Mouse (Mus musculus) brain, embryonic 14.5 days (tissue): ENCODE data around the gene Shkbp1. TPM values are rescaled to one million over a fixed set of nuclear protein-coding genes. Genes with fewer than 3 reads are reported as not detected.

Experiments used
- DNase-seq: peaks from one replicate; pipeline ENCODE4 v3.0.0-alpha.2; 2011; ENCODE audit warnings: low read depth
- CTCF ChIP-seq: fragments of 200-500 bp; IDR thresholded peaks from 2 replicates; pipeline ENCODE4 v1.5.1; 2012; ENCODE audit warnings: inconsistent platforms, mild to moderate bottlenecking, moderate library complexity, borderline replicate concordance; ENCODE audit not compliant: insufficient read depth, insufficient read length; ENCODE audit errors: extremely low read depth
- POLR2A ChIP-seq: fragments of 200-500 bp; IDR thresholded peaks from 2 replicates; pipeline ENCODE4 v1.6.1; 2012; ENCODE audit warnings: mild to moderate bottlenecking, inconsistent platforms, borderline replicate concordance; ENCODE audit not compliant: poor library complexity, insufficient read depth, insufficient read length, severe bottlenecking; ENCODE audit errors: extremely low read depth
- polyA plus RNA-seq: library from polyadenylated mRNA; depleted of rRNA; stranded (reverse); fragments of >200 nt; gene quantifications from 2 replicates; pipeline ENCODE4 v1.2.3, GENCODE M21; 2012

The Shkbp1 gene
- polyA plus RNA-seq, 1 experiment, result 142 TPM

GRCm38 (mm10) chr7:27319411-27319810 is 36.4 kb downstream of the Shkbp1 start:
- TF ChIP-seq POLR2A (no peak), CTCF (no peak)
- no peak for DNase-seq

- TF ChIP-seq CTCF, result no peak
- TF ChIP-seq POLR2A, result no peak
- DNase-seq, result peak; percentile 88
Measured at GRCm38 (mm10) chr7:27315958-27316357, 39.9 kb downstream of the Shkbp1 start.

- no peak for DNase-seq
- TF ChIP-seq CTCF, result no peak
- no peak for TF ChIP-seq POLR2A
Measured at GRCm38 (mm10) chr7:27314393-27314792, 41.4 kb downstream of the Shkbp1 start.

- TF ChIP-seq CTCF, result no peak
- TF ChIP-seq POLR2A, result no peak
- DNase-seq, result no peak
Measured at GRCm38 (mm10) chr7:27311651-27312284, 44.1 kb downstream of the Shkbp1 start.

GRCm38 (mm10) chr7:27310996-27311535 is 44.8 kb downstream of the Shkbp1 start:
- TF ChIP-seq POLR2A (no peak), CTCF (no peak)
- DNase-seq, result no peak

- peak; percentile 82 for DNase-seq
- TF ChIP-seq POLR2A, result no peak
- no peak for TF ChIP-seq CTCF
Measured at GRCm38 (mm10) chr7:27310306-27310705, 45.5 kb downstream of the Shkbp1 start.

- DNase-seq, result no peak
- TF ChIP-seq POLR2A (no peak), CTCF (no peak)
Measured at GRCm38 (mm10) chr7:27309832-27310231, 46.0 kb downstream of the Shkbp1 start.

- no peak for TF ChIP-seq CTCF
- TF ChIP-seq POLR2A, result no peak
- no peak for DNase-seq
Measured at GRCm38 (mm10) chr7:27308821-27309549, 46.8 kb downstream of the Shkbp1 start.

GRCm38 (mm10) chr7:27307551-27307950 is 48.3 kb downstream of the Shkbp1 start:
- TF ChIP-seq POLR2A (no peak), CTCF (0 out of 2 replicates have a peak, but pooled peaks have one; percentile 23)

GRCm38 (mm10) chr7:27306161-27307160 is 49.4 kb downstream of the Shkbp1 start:
- no peak for DNase-seq
- peak; percentile 66 for TF ChIP-seq CTCF
- no peak for TF ChIP-seq POLR2A

More at GRCm38 (mm10) chr7:27307551-27307950, 48.3 kb downstream of the Shkbp1 start:
- no peak for DNase-seq

- TF ChIP-seq CTCF (no peak), POLR2A (no peak)
- no peak for DNase-seq
Measured at GRCm38 (mm10) chr7:27305091-27305730, 50.6 kb downstream of the Shkbp1 start.

GRCm38 (mm10) chr7:27302172-27302571 is 53.6 kb downstream of the Shkbp1 start:
- DNase-seq, result peak; percentile 72
- no peak for TF ChIP-seq POLR2A
- TF ChIP-seq CTCF, result peak; percentile 93

- no peak for DNase-seq
- no peak for TF ChIP-seq CTCF
- TF ChIP-seq POLR2A, result no peak
Measured at GRCm38 (mm10) chr7:27300801-27301200, 55.0 kb downstream of the Shkbp1 start.

- no peak for TF ChIP-seq POLR2A
- TF ChIP-seq CTCF, result no peak
- no peak for DNase-seq
Measured at GRCm38 (mm10) chr7:27300351-27300750, 55.5 kb downstream of the Shkbp1 start.
